Mouse (Mus musculus) regulatory T cell (primary cell): ENCODE measurements at regions not wholly inside any gene's neighbourhood (a gene's known extent, or its start where the extent isn't known, plus 50 kb on each side); places are given as distances from the start of the nearest gene placed in this dataset.

Experiments
- in situ Hi-C: fragments of 300-600 bp; cut with MboI, MseI; formaldehyde crosslinking; loops from one replicate; pipeline ENCODE4 v1.15.1; 2025; ENCODE audit warnings: high pct_unique_total_duplicates

DNA sequence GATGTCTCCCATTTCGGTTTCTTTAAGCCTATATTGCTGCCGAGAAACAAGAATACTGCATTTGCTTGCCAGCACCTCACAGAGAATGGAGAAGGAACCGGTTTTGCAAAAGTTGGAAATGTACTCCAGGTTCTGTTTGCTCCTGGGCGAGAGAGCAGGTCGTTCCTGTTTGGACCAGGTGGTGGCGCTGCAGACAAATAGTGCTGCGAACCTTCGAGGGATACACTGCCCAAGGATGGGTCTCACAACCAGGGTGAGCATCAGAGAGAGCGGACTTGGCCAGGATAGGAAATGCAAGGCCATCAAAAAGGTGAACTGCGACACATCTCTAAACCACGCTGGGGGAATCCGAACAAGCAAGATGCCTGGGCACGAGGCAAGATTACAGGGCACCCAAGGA is 54.0 kb upstream of the Ets2 start:
- in situ Hi-C loops, result loop anchor here (10.0 kb wide), 1 partner anchor 297 kb away; no protein-coding TSS in a partner anchor

DNA sequence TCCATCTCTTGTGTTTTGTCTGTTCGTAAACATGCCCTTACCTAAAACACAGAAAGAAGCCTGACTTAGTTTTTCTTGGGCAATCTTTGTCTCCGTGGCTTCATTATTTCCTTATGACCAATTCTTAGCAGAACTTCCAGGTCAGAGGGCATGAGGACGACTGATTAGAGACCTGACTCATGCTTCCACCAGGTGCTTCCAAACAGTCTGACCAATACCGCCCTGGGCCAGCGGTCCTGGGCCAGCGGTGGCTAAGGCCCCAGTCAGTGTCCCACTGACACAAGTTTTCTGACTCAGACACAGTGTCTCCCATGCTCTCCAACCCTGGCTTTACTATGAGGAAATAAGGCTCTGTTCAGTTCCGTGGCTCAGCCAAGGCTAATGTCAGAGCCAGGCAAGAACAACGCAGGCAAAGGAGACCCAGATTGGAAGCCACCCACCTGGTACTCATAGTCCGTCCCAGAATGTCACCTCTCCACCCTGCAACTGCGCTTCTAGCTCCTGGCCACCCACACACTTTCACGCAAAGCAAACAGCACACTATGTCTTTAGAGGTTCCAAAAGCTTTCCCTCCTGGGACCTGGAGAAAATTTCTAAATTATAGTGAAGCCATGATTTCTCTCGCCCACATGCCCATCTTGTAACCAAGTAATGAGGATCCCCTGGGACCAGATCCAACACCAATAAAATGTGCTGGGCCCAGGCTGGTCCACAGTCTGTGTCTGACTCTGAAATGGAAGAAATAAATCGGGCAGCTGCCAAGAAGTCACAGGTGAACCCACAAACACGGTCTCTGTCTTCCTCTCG is 56.6 kb upstream of the Erg start:
- in situ Hi-C loops, result loop anchor here (10.0 kb wide), 1 partner anchor 302 kb away; no protein-coding TSS in a partner anchor

DNA sequence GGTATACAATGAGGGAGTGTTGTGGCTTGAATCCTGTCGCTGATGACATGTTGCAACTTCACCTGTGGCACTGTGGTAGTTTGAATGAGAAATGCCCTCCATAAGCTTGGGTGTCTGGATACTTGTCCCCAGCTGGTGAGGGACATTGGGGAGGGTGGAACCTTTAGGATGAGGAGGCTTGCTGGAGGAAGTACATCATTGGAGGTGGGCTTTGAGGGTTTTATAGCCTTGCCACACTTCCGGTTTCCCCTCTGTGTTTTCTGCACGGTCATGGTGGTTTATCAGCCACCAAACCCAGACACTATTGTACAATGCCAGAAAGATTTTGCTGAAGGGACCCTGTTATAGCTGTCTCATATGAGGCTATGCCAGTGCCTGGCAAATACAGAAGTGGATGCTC is 54.3 kb upstream of the Erg start:
- in situ Hi-C loops, result loop anchor here (10.0 kb wide), 1 partner anchor 304 kb away; no protein-coding TSS in a partner anchor

DNA sequence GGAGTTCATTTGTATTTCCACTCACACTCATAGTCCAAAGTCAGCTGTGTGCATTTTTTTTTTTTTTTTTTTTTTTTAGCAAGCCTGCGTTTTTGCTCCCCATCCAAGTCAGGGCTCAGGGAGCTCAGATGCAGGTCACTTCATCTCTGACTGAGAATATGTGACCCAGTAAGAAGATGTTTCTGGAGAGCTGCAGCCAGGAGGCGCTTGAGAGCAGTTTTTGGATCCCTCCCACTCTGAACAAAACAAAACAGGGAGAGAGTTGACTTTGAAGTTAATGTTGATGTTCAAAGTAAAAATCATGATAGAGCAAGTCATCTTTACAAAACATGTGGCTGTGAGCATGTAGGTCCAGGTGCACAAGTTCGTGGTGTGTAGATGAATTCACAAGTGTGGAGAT is 53.3 kb upstream of the Erg start:
- in situ Hi-C loops, result loop anchor here (10.0 kb wide), 1 partner anchor 305 kb away; no protein-coding TSS in a partner anchor

DNA sequence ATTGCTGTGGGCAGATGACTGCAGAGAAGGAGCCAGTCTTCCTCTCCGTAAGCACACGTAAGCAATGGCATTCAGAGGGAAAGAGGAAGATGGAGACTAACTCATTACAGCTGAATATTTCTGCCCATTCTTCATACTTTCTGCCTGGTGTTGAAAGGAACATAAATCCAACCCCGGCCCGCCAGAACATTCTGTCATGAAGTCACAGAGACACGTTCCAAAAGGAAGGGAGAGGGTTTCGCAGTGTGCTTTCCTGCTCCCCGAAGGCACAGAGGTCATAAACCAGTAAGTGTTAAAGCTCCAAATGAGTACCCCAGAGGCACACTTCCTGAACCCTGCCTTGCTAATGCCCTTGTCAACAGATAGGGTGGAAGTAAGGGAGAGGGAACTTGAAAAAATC is 51.5 kb upstream of the Erg start:
- in situ Hi-C loops, result no loop called here

DNA sequence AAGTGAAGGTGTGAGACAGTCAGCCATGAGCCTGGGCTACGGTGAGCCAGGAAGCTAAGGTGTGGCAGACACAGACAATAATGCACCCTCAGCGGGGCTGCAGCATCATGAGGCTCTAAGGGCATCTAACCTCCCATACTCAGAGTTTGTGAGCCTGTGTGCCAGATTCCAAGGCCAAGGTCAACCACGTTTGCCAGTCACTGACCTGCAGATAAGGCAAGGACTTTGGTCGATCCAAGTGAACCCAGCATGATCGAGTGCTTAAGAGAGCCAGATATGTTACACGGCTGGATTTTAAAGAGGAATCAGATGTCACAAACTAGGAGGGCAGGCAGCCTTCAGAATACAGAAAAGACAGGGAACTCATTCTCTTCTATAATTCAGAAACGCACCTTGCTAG is 50.2 kb upstream of the Erg start:
- in situ Hi-C loops, result no loop called here
